Mouse (Mus musculus) spleen, adult 18-20 months (tissue): ENCODE data around the gene Tor1a.
"Not testable (repeated sequence)": the region's sequence is repeated elsewhere in the genome, so short reads cannot be mapped to it uniquely, and the experiment has no call there.

Source experiments
- DNase-seq, 2 experiments: peaks; one replicate each; pipeline ENCODE4 v3.0.0; 2022; ENCODE audit warnings: mixed read lengths in 2 of 2

Tor1a gene

GRCm38 (mm10) chr2:30952824-30953490 lies 14.8 kb downstream of the Tor1a start, which contains the start of gene Tor1b:
Gene Tor1b (plus strand): TSS chr2:30952959.
- peak; percentile 65 to 70 for DNase-seq

- no peak for DNase-seq
These were observed 15.3 kb downstream of the Tor1a start for GRCm38 (mm10) chr2:30952457-30952823.

GRCm38 (mm10) chr2:30942603-30943011 lies 25.1 kb downstream of the Tor1a start:
- peak; percentile 41 to 49 for DNase-seq

GRCm38 (mm10) chr2:30942116-30942515 lies 25.6 kb downstream of the Tor1a start:
- DNase-seq, result not testable (repeated sequence)

- no peak for DNase-seq
These were observed 26.1 kb downstream of the Tor1a start for GRCm38 (mm10) chr2:30941586-30941985.

- no peak for DNase-seq
These were observed 29.1 kb downstream of the Tor1a start for GRCm38 (mm10) chr2:30938574-30938991.

GRCm38 (mm10) chr2:30937731-30938130 lies 30.0 kb downstream of the Tor1a start:
- DNase-seq, result no peak

GRCm38 (mm10) chr2:30936808-30937207 lies 30.9 kb downstream of the Tor1a start:
- DNase-seq, result no peak

GRCm38 (mm10) chr2:30933917-30934450 lies 33.7 kb downstream of the Tor1a start:
- peak; percentile 40 to 68 for DNase-seq

- no peak for DNase-seq
These were observed 34.7 kb downstream of the Tor1a start for GRCm38 (mm10) chr2:30933032-30933431.

GRCm38 (mm10) chr2:30931922-30932321 lies 35.8 kb downstream of the Tor1a start:
- DNase-seq, result no peak

GRCm38 (mm10) chr2:30930846-30931245 lies 36.9 kb downstream of the Tor1a start:
- not testable (repeated sequence) for DNase-seq

GRCm38 (mm10) chr2:30929483-30930045 lies 38.2 kb downstream of the Tor1a start, which contains the start of gene Ptges:
Gene Ptges (minus strand): TSS chr2:30929863.
- peak in 1 of 2 experiments; percentile 55 for DNase-seq

GRCm38 (mm10) chr2:30928893-30929482 lies 38.7 kb downstream of the Tor1a start:
- DNase-seq, result no peak

- DNase-seq, result peak; percentile 33 to 76
These were observed 39.7 kb downstream of the Tor1a start for GRCm38 (mm10) chr2:30927844-30928628.

GRCm38 (mm10) chr2:30927151-30927781 lies 40.5 kb downstream of the Tor1a start:
- no peak for DNase-seq

GRCm38 (mm10) chr2:30926381-30926780 lies 41.4 kb downstream of the Tor1a start:
- DNase-seq, result no peak

- no peak for DNase-seq
These were observed 42.6 kb downstream of the Tor1a start for GRCm38 (mm10) chr2:30925181-30925580.

GRCm38 (mm10) chr2:30923099-30923498 lies 44.6 kb downstream of the Tor1a start:
- DNase-seq, result no peak

- no peak for DNase-seq
These were observed 47.5 kb downstream of the Tor1a start for GRCm38 (mm10) chr2:30920216-30920615.

- no peak for DNase-seq
These were observed 48.9 kb downstream of the Tor1a start for GRCm38 (mm10) chr2:30918780-30919329.

GRCm38 (mm10) chr2:30918126-30918525 lies 49.6 kb downstream of the Tor1a start:
- no peak for DNase-seq
